Mouse (Mus musculus) G1E (cell line): ENCODE data around the gene Wdr5. TPM values are rescaled to one million over a fixed set of nuclear protein-coding genes. Genes with fewer than 3 reads are reported as not detected.
"Not testable (repeated sequence)": the region's sequence is repeated elsewhere in the genome, so short reads cannot be mapped to it uniquely, and the experiment has no call there.

Source experiments
- ATAC-seq: 2 replicates; pipeline ENCODE4 v1.8.0; 2016; ENCODE audit warnings: mild to moderate bottlenecking; ENCODE audit not compliant: insufficient number of reproducible peaks, poor library complexity, low FRiP score, severe bottlenecking; ENCODE audit errors: extremely low read depth
- DNase-seq: peaks from one replicate; pipeline ENCODE4 v3.0.0; 2012; ENCODE audit warnings: low spot score
- H3K27me3 ChIP-seq: 2 replicates; pipeline ENCODE4 v1.6.1; 2012; ENCODE audit warnings: mild to moderate bottlenecking, low read length, inconsistent platforms; ENCODE audit not compliant: insufficient read depth
- H3K36me3 ChIP-seq: replicated peaks from 2 replicates; pipeline ENCODE3; 2012; ENCODE audit warnings: mild to moderate bottlenecking, inconsistent platforms
- H3K4me1 ChIP-seq: 2 replicates; pipeline ENCODE4 v1.6.1; 2012; ENCODE audit warnings: low read depth, low read length, inconsistent platforms, mixed read lengths; ENCODE audit not compliant: insufficient read depth
- H3K4me3 ChIP-seq: 2 replicates; pipeline ENCODE4 v1.5.1; 2012; ENCODE audit warnings: low read depth, mild to moderate bottlenecking, inconsistent platforms, low read length, moderate library complexity, mixed read lengths
- H3K9me3 ChIP-seq: replicated peaks from 2 replicates; pipeline ENCODE4 v1.6.1; 2012; ENCODE audit warnings: inconsistent platforms
- CTCF ChIP-seq: IDR thresholded peaks from 2 replicates; pipeline ENCODE4 v1.5.1; 2012; ENCODE audit warnings: low read depth, low read length, inconsistent platforms, mixed read lengths
- GATA1 ChIP-seq: IDR thresholded peaks from 2 replicates; pipeline ENCODE4 v1.6.1; 2012; ENCODE audit warnings: borderline replicate concordance, low read length, inconsistent platforms, mixed read lengths
- GATA2 ChIP-seq: IDR thresholded peaks from 2 replicates; pipeline ENCODE4 v1.6.1; 2012; ENCODE audit warnings: low read depth, low read length, inconsistent platforms, borderline replicate concordance
- POLR2AphosphoS5 ChIP-seq: IDR thresholded peaks from 2 replicates; pipeline ENCODE4 v1.6.1; 2012; ENCODE audit warnings: low read depth, low read length, inconsistent platforms; ENCODE audit not compliant: insufficient replicate concordance
- TAL1 ChIP-seq: conservative IDR thresholded peaks from 2 replicates; pipeline ENCODE4 v1.6.1; 2012; ENCODE audit warnings: low read depth, low read length, inconsistent platforms, mixed read lengths
- polyA plus RNA-seq: library from polyadenylated mRNA; stranded (reverse); fragments of >175 nt; gene quantifications from 2 replicates; pipeline ENCODE4 v1.2.3, GENCODE M21; 2012
- total RNA-seq, 2 experiments: library from RNA; stranded (forward) in 1 of 2; stranded (reverse) in 1 of 2; fragments of 200-1000 nt in 1 of 2; fragments of >200 nt in 1 of 2; fragmentation: Nextera tagmentation in 1 of 2; gene quantifications; 2 replicates each; pipeline ENCODE4 v1.2.3; 2014 to 2017

Wdr5 gene
- total and polyA plus RNA-seq, 3 experiments = 29.4 to 107 (median 58.6) TPM

DNA sequence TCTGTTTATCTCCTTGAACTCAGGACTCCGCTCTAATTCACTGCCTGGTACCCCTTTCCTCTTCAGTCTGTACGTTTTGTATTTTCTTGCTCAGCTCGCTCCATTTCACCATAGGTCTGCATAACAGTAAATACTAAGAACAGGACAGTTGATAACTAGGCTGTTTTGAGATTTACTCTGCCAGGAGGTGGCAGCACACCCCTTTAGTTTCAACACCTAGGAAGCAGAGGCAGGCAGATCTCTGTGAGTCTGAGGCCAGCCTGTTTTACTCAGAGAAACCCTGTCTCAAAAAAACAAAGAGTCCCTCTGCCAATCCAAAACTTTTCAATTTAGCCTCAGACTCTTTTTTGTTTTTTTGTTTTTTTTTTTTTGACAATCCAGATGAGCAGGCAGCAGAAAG lies 21.0 kb upstream of the Wdr5 start:
- no peaks in the 10 kb centered on the region; the same call in none of the 2 replicates for H3K4me1 ChIP-seq

DNA sequence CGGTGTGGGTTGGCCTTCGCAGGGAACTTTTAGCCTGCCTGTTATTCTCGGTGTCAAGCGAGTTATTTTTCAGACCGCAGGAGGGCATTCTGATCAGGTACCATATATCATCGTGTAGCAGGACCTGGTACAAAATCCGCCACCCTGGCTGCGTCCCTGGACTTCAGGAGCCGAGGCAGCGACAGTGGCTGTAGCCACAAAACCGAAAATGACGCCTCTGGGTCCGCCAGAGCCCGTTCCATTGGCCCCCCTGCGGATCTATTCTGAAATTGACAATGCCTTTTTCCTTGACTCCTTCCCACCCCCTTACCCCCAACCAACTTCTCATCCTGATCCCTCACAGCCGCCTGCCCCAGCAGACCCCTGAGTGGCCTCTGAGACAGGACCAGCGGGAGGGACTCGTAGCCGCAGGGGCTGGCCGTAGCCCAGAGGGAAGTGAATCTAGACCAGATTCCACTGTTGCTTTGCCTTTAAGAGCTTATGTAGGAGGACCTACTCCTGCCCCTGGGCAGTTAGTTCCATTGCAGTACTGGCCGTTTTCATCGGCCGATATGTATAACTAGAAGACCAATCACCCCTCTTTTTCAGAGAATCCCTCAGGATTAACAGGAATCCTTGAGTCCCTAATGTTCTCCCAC lies 18.4 kb upstream of the Wdr5 start:
- no peaks in the 10 kb centered on the region; the same call in 1 of the 2 replicates for H3K27me3 ChIP-seq
- ATAC-seq (no peak), DNase-seq (no peak)
- H3K9me3 ChIP-seq = peaks cover 24% of the 10 kb centered on the region
- H3K4me3 ChIP-seq = no peak overlapping the region
- TF ChIP-seq POLR2AphosphoS5 (no peak), GATA1 (no peak), GATA2 (no peak), TAL1 (no peak), CTCF (no peak)
- no peaks in the 10 kb centered on the region; the same call in 1 of the 2 replicates for H3K4me1 ChIP-seq
- no peaks in the 10 kb centered on the region for H3K36me3 ChIP-seq

More for the DNA sequence above, 21.0 kb upstream of the Wdr5 start:
- no peak overlapping the region for H3K4me3 ChIP-seq
- DNase-seq = no peak
- H3K27me3 ChIP-seq = peaks cover 3% of the 10 kb centered on the region; the same call in 1 of the 2 replicates
- no peak for ATAC-seq
- no peaks in the 10 kb centered on the region for H3K36me3 ChIP-seq
- TF ChIP-seq GATA2 (no peak), CTCF (no peak), GATA1 (no peak), POLR2AphosphoS5 (no peak), TAL1 (no peak)
- peaks cover 24% of the 10 kb centered on the region for H3K9me3 ChIP-seq

DNA sequence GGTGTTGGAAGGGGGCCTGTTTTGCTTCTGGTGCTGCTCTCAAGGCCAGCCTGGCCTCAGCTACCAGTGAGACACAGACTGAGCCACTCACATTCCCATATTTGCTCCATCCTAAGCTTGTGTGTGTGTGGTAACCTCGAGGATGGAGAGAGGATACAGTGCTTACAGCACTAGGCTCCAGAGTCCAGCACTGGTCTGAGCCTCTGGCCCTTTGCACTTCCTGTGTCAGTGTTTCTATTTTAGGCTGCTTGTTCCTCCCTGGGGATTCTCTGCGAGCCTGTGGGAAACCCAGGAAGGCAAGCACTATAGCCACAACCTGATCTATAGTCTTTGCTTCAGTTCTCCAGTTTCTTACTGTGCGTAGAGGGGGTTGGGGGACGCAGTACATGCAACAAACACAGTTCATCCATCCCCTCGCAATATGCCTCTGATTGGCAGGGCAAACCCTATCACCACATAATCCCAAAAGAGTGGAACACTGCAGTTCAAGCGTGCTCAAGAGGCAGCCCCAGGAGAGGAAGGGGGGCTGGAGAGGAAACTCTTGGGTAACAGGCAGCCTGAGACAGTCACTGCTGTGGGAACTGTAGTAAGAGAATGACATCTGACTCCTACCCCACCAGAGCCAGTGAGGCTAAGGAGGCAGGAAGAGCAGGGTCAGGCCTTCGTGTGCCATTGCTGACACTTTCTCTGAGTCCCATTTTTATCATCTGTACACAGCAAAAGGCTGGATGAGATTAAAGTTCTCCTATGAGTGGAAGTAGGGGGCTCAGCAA lies 10.7 kb upstream of the Wdr5 start:
- Histone ChIP-seq H3K27me3 (peaks cover 39% of the 10 kb centered on the region), H3K4me3 (no peak overlapping the region), H3K4me1 (peaks cover 8% of the 10 kb centered on the region), H3K9me3 (no peaks in the 10 kb centered on the region), H3K36me3 (no peaks in the 10 kb centered on the region)
- TF ChIP-seq CTCF (no peak), GATA1 (no peak), GATA2 (no peak), POLR2AphosphoS5 (no peak), TAL1 (no peak)
- ATAC-seq (no peak), DNase-seq (no peak)

DNA sequence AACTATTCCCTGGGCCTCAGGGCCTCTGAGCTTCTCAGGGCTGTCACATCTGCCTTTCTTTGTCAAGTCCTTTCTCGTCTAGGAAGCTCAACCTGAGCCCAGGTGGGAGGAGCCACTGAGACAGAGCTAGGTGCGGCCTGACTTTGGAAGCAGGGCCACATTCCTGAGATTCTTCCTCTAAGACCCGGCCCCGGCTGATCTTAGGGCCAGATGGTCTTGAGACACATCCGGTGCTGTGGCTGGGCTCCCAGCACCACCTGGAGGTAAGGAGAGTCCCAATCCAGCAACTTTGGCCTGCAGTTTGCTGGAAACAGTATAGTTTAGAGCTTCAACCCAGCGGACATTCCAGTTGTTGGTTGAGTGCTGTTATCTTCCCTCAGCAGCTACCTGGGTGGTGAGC lies 9.4 kb upstream of the Wdr5 start:
- no peak overlapping the region for H3K4me3 ChIP-seq
- ATAC-seq (no peak), DNase-seq (no peak)
- TF ChIP-seq GATA1 (no peak), GATA2 (no peak), POLR2AphosphoS5 (no peak), TAL1 (no peak), CTCF (no peak)
- peaks cover 39% of the 10 kb centered on the region for H3K27me3 ChIP-seq
- H3K4me1 ChIP-seq = peaks cover 10% of the 10 kb centered on the region
- no peaks in the 10 kb centered on the region for H3K36me3 ChIP-seq
- no peaks in the 10 kb centered on the region for H3K9me3 ChIP-seq

DNA sequence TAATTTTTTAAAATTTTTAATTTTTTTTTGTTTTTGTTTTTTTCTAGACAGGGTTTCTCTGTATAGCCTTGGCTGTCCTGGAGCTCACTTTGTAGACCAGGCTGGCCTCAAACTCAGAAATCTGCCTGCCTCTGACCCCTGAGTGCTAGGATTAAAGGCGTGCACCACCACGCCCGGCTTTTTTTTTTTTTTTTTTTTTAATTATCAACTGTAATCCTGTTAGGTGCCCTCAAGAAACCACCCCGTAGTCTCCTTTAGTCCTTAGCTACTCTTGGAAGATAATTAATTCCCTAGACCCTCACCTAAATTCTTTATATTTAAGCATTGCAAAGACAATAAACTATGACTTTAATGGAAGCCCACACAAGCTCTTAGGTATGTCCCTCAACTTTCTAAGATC lies 8.3 kb upstream of the Wdr5 start:
- DNase-seq, ATAC-seq, H3K4me3 ChIP-seq, H3K9me3 ChIP-seq, H3K36me3 ChIP-seq: not testable (repeated sequence)
- Histone ChIP-seq H3K27me3 (peaks cover 39% of the 10 kb centered on the region), H3K4me1 (peaks cover 10% of the 10 kb centered on the region)

DNA sequence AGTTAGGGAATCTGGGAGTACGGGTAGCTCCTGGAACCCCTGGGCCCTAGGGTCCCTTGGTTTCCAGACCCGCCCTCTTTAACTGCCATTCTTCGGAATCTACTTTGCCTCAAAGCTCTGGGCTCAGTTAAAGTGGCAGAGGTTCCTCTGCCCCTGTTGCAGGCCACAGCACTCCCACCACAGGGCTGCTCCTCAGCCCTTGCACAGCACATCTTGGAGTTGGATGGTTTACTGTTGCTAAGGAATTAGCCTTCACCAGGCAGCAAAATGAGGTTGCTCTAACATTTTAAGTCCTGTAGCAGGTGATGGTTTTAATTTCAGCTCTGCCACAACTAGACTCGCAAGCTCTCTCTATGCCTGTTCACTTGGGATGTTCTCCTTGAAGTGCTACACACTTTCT lies 7.4 kb upstream of the Wdr5 start, which contains the start of gene Brd3:
Gene Brd3 (minus strand): TSS at position 101 of the 400 bp plus-strand sequence.
- no peak within 1 kb of the TSS for H3K4me3 ChIP-seq
- peaks cover 39% of the 10 kb centered on the region for H3K27me3 ChIP-seq
- TF ChIP-seq TAL1 (no peak), CTCF (no peak), GATA1 (no peak), GATA2 (no peak), POLR2AphosphoS5 (no peak)
- ATAC-seq (no peak), DNase-seq (no peak)
- H3K36me3 ChIP-seq = no peaks in the 10 kb centered on the region
- H3K4me1 ChIP-seq = peaks cover 10% of the 10 kb centered on the region
- no peaks in the 10 kb centered on the region for H3K9me3 ChIP-seq
